Mouse (Mus musculus): ENCODE data around the gene Rab3gap2. TPM values are rescaled to one million over a fixed set of nuclear protein-coding genes. Genes with fewer than 3 reads are reported as not detected.

The Rab3gap2 gene
- 26.4 and 29.6 TPM in 2 replicates for polyA plus RNA-seq (2014; fragmentation: Nextera tagmentation; extraction: Ambion mirVana)

GRCm38 (mm10) chr1:185203909-185204661 lies at the start of gene Rab3gap2:
Gene Rab3gap2 (plus strand): TSS chr1:185204117.
- Histone ChIP-seq H3K27me3 (replicated peaks; ENCODE audit: control insufficient read depth, insufficient read depth, low read length) (no peaks in the 10 kb centered on the region), H3K4me1 (replicated peaks; ENCODE audit: control insufficient read depth, insufficient read depth, low read length) (peaks cover 12% of the 10 kb centered on the region), H3K4me3 (ENCODE audit: low read depth, low read length) (peak within 1 kb of the TSS; percentile 74), H3K27ac (ENCODE audit: low read depth, low read length) (peak within 1 kb of the TSS; percentile 76), H3K9me3 (ENCODE audit: control insufficient read depth, low read length) (no peaks in the 10 kb centered on the region), H3K36me3 (ENCODE audit: control insufficient read depth, insufficient read depth, low read length) (no peaks in the 10 kb centered on the region), H3K4me2 (peak within 1 kb of the TSS; percentile 93), H3K9ac (ENCODE audit: low read depth, low read length) (peak within 1 kb of the TSS; percentile 73)
- DNase-seq (ENCODE audit: low spot score): peak; percentile 99
- under 1% methylated on average over 56 of the region's 57 CpGs for WGBS
- peak; percentile 95 for ATAC-seq (replicated peaks; ENCODE audit: low FRiP score)

- Histone ChIP-seq H3K4me3 (ENCODE audit: low read depth, low read length) (no peak overlapping the region), H3K4me1 (replicated peaks; ENCODE audit: control insufficient read depth, insufficient read depth, low read length) (no peaks in the 10 kb centered on the region), H3K27ac (ENCODE audit: low read depth, low read length) (no peak overlapping the region), H3K9ac (ENCODE audit: low read depth, low read length) (no peak overlapping the region), H3K36me3 (ENCODE audit: control insufficient read depth, insufficient read depth, low read length) (no peaks in the 10 kb centered on the region), H3K4me2 (no peak overlapping the region), H3K9me3 (ENCODE audit: control insufficient read depth, low read length) (no peaks in the 10 kb centered on the region), H3K27me3 (replicated peaks; ENCODE audit: control insufficient read depth, insufficient read depth, low read length) (no peaks in the 10 kb centered on the region)
- no peak for DNase-seq (ENCODE audit: low spot score)
- 81% methylated on average over 5 of the region's 5 CpGs for WGBS
- no peak for ATAC-seq (replicated peaks; ENCODE audit: low FRiP score)
These were observed 30.3 kb upstream of the Rab3gap2 start for GRCm38 (mm10) chr1:185173641-185174040.

GRCm38 (mm10) chr1:185177860-185178259 lies 26.1 kb upstream of the Rab3gap2 start:
- H3K9ac ChIP-seq (ENCODE audit: low read depth, low read length): no peak overlapping the region
- H3K4me3 ChIP-seq (ENCODE audit: low read depth, low read length): no peak overlapping the region
- no peak for DNase-seq (ENCODE audit: low spot score)
- no peaks in the 10 kb centered on the region for H3K9me3 ChIP-seq (ENCODE audit: control insufficient read depth, low read length)
- H3K4me1 ChIP-seq (replicated peaks; ENCODE audit: control insufficient read depth, insufficient read depth, low read length): no peaks in the 10 kb centered on the region
- no peak for ATAC-seq (replicated peaks; ENCODE audit: low FRiP score)
- no peaks in the 10 kb centered on the region for H3K36me3 ChIP-seq (ENCODE audit: control insufficient read depth, insufficient read depth, low read length)
- no peak overlapping the region for H3K4me2 ChIP-seq
- no peak overlapping the region for H3K27ac ChIP-seq (ENCODE audit: low read depth, low read length)
- 78% methylated on average over 6 of the region's 6 CpGs for WGBS
- no peaks in the 10 kb centered on the region for H3K27me3 ChIP-seq (replicated peaks; ENCODE audit: control insufficient read depth, insufficient read depth, low read length)

DNA sequence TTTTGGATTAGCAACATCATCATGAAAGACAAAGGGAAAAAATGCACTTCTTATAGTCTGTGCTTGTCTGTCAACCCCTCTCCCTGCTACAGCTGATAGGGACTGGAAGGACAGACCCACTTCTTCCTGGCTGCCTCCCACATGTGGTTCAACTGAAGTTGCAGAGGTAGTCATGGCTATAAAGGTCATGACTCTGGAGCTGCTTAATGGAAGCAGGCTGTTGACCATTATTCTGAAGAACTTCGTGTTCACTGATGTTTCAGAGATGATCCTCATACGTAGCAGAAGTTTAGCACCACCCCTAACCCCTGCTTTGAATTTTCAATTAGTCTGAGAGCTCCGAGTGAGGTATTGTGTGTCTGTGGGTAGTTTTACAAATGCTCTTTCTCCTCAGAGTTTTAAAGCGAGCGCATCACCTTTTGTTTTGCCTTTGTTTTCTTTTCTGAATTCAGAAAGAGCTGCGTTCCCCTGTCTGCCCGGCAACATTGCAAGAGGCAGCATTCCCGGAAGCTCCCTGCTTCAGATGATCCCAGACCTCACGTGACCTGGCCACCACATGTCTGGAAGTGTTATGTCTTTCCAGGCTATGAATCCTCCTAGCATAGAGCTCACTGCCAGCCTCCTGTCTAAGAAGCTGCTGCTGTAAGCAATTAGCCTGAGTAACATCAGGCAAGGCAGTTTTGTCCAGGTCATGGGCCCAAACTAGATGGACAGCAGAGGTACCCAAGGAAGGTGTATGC lies 20.2 kb upstream of the Rab3gap2 start:
- DNase-seq (ENCODE audit: low spot score): no peak
- Histone ChIP-seq H3K27me3 (replicated peaks; ENCODE audit: control insufficient read depth, insufficient read depth, low read length) (no peaks in the 10 kb centered on the region), H3K9ac (ENCODE audit: low read depth, low read length) (no peak overlapping the region), H3K9me3 (ENCODE audit: control insufficient read depth, low read length) (no peaks in the 10 kb centered on the region), H3K4me2 (no peak overlapping the region), H3K4me3 (ENCODE audit: low read depth, low read length) (no peak overlapping the region), H3K27ac (ENCODE audit: low read depth, low read length) (no peak overlapping the region), H3K4me1 (replicated peaks; ENCODE audit: control insufficient read depth, insufficient read depth, low read length) (no peaks in the 10 kb centered on the region), H3K36me3 (ENCODE audit: control insufficient read depth, insufficient read depth, low read length) (no peaks in the 10 kb centered on the region)
- no peak for ATAC-seq (replicated peaks; ENCODE audit: low FRiP score)
- WGBS: 69% methylated on average over 9 of the region's 9 CpGs

GRCm38 (mm10) chr1:185185556-185185955 lies 18.4 kb upstream of the Rab3gap2 start:
- Histone ChIP-seq H3K4me3 (ENCODE audit: low read depth, low read length) (no peak overlapping the region), H3K27me3 (replicated peaks; ENCODE audit: control insufficient read depth, insufficient read depth, low read length) (no peaks in the 10 kb centered on the region), H3K36me3 (ENCODE audit: control insufficient read depth, insufficient read depth, low read length) (no peaks in the 10 kb centered on the region), H3K4me2 (no peak overlapping the region), H3K4me1 (replicated peaks; ENCODE audit: control insufficient read depth, insufficient read depth, low read length) (no peaks in the 10 kb centered on the region), H3K27ac (ENCODE audit: low read depth, low read length) (no peak overlapping the region), H3K9ac (ENCODE audit: low read depth, low read length) (no peak overlapping the region), H3K9me3 (ENCODE audit: control insufficient read depth, low read length) (no peaks in the 10 kb centered on the region)
- ATAC-seq (replicated peaks; ENCODE audit: low FRiP score) (no peak), DNase-seq (ENCODE audit: low spot score) (no peak)
- 60% methylated on average over 9 of the region's 9 CpGs for WGBS

DNA sequence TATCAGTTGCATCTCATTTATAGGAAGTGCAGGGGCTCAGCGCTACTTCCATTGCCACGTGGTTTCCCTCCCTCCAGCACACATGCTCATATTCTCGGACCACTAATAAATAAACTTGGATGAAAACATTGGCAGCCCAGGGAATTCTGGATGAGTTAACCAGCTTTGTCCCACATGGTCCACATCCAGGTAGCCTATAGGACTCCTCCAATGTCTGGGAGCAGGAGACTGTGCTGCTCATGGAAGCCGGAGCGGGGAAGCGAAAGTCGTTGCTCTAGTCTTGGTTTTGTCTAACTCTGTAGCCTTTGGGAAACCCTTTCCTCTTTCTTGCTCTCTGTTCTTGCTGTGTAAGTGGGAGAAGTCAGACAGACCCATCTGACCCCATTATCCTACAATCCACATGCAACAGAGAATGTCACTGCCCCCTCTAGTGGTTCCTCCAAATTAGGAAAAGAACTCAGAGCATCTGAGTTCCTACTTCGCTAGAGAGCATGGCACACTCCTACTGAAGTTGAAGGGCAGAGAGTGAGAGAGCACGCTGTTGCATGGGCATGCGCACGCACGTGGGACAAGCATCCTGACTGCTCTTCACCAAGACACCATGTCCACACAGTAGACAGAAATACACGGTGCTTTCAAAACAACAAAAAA lies 16.7 kb upstream of the Rab3gap2 start:
- Histone ChIP-seq H3K9ac (ENCODE audit: low read depth, low read length) (no peak overlapping the region), H3K4me2 (no peak overlapping the region), H3K27ac (ENCODE audit: low read depth, low read length) (no peak overlapping the region), H3K36me3 (ENCODE audit: control insufficient read depth, insufficient read depth, low read length) (no peaks in the 10 kb centered on the region), H3K4me1 (replicated peaks; ENCODE audit: control insufficient read depth, insufficient read depth, low read length) (no peaks in the 10 kb centered on the region), H3K9me3 (ENCODE audit: control insufficient read depth, low read length) (no peaks in the 10 kb centered on the region), H3K4me3 (ENCODE audit: low read depth, low read length) (no peak overlapping the region), H3K27me3 (replicated peaks; ENCODE audit: control insufficient read depth, insufficient read depth, low read length) (no peaks in the 10 kb centered on the region)
- no peak for DNase-seq (ENCODE audit: low spot score)
- ATAC-seq (replicated peaks; ENCODE audit: low FRiP score): no peak
- 61% methylated on average over 13 of the region's 13 CpGs for WGBS

GRCm38 (mm10) chr1:185189901-185190300 lies 14.0 kb upstream of the Rab3gap2 start:
- Histone ChIP-seq H3K4me3 (ENCODE audit: low read depth, low read length) (no peak overlapping the region), H3K9me3 (ENCODE audit: control insufficient read depth, low read length) (no peaks in the 10 kb centered on the region), H3K27me3 (replicated peaks; ENCODE audit: control insufficient read depth, insufficient read depth, low read length) (no peaks in the 10 kb centered on the region), H3K27ac (ENCODE audit: low read depth, low read length) (no peak overlapping the region), H3K9ac (ENCODE audit: low read depth, low read length) (no peak overlapping the region), H3K36me3 (ENCODE audit: control insufficient read depth, insufficient read depth, low read length) (no peaks in the 10 kb centered on the region), H3K4me2 (no peak overlapping the region), H3K4me1 (replicated peaks; ENCODE audit: control insufficient read depth, insufficient read depth, low read length) (no peaks in the 10 kb centered on the region)
- 79% methylated on average over 9 of the region's 9 CpGs for WGBS
- ATAC-seq (replicated peaks; ENCODE audit: low FRiP score): no peak
- DNase-seq (ENCODE audit: low spot score): no peak

DNA sequence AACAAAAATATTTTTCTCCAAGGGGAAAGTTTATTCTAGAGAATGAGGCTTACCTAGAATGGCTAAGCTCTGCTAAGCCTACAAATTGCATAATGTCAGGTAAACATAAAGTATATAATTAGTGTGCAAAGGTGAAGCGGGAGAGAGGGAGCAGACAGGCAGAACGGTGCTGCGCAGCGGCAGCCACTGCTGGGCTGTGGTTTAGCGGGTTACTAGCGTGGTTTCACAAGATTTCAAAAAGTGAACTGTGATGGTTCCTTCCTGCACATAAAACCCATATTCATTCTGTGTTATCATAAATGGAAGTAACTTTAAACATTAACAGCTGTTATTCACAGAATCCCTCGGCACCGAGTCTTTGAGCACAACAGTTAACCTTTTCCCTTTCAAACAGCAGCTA lies 11.8 kb upstream of the Rab3gap2 start:
- no peak for DNase-seq (ENCODE audit: low spot score)
- H3K9ac ChIP-seq (ENCODE audit: low read depth, low read length): no peak overlapping the region
- no peak for ATAC-seq (replicated peaks; ENCODE audit: low FRiP score)
- no peak overlapping the region for H3K4me2 ChIP-seq
- H3K4me1 ChIP-seq (replicated peaks; ENCODE audit: control insufficient read depth, insufficient read depth, low read length): no peaks in the 10 kb centered on the region
- no peaks in the 10 kb centered on the region for H3K36me3 ChIP-seq (ENCODE audit: control insufficient read depth, insufficient read depth, low read length)
- 72% methylated on average over 8 of the region's 8 CpGs for WGBS
- H3K27ac ChIP-seq (ENCODE audit: low read depth, low read length): no peak overlapping the region
- no peak overlapping the region for H3K4me3 ChIP-seq (ENCODE audit: low read depth, low read length)
- no peaks in the 10 kb centered on the region for H3K9me3 ChIP-seq (ENCODE audit: control insufficient read depth, low read length)
- H3K27me3 ChIP-seq (replicated peaks; ENCODE audit: control insufficient read depth, insufficient read depth, low read length): no peaks in the 10 kb centered on the region

All from liver, embryonic 11.5 days (tissue).